Mouse (Mus musculus): ENCODE measurements around the gene Sptan1. TPM values are rescaled to one million over a fixed set of nuclear protein-coding genes. Genes with fewer than 3 reads are reported as not detected.
A peak's percentile ranks its signal among the peaks of the same experiment; 100 is the strongest.

Gene Sptan1
- polyA plus RNA-seq, 1 experiment from 2014 or later: 58.6 TPM

GRCm38 (mm10) chr2:29964354-29965249, 758 bp upstream of the Sptan1 start:
- no peak for TF ChIP-seq CTCF (IDR thresholded peaks at IDR 0.05; ENCODE audit: low read depth)
- WGBS: 13% methylated on average over 10 of the region's 10 CpGs
- Histone ChIP-seq H3K27me3 (replicated peaks; ENCODE audit: control insufficient read depth, insufficient read depth, low read length) (no peaks in the 10 kb centered on the region), H3K9me3 (ENCODE audit: control insufficient read depth) (no peaks in the 10 kb centered on the region), H3K27ac (ENCODE audit: low read depth, low read length) (peak overlapping the region; percentile 90), H3K4me2 (replicated peaks; ENCODE audit: low read depth) (peak overlapping the region; percentile 81), H3K36me3 (ENCODE audit: control insufficient read depth, insufficient read depth) (peaks cover 6% of the 10 kb centered on the region), H3K9ac (ENCODE audit: low read depth, low read length) (peak overlapping the region; percentile 91), H3K4me3 (ENCODE audit: low read depth, low read length) (peak overlapping the region; percentile 94), H3K4me1 (replicated peaks; ENCODE audit: control insufficient read depth, insufficient read depth, low read length) (peaks cover 20% of the 10 kb centered on the region)
- peak; percentile 31 for ATAC-seq

- Histone ChIP-seq H3K9me3 (ENCODE audit: control insufficient read depth) (no peaks in the 10 kb centered on the region), H3K27ac (ENCODE audit: low read depth, low read length) (peak overlapping the region; percentile 90), H3K9ac (ENCODE audit: low read depth, low read length) (peak overlapping the region; percentile 91), H3K4me2 (replicated peaks; ENCODE audit: low read depth) (peak overlapping the region; percentile 81), H3K36me3 (ENCODE audit: control insufficient read depth, insufficient read depth) (peaks cover 6% of the 10 kb centered on the region), H3K4me3 (ENCODE audit: low read depth, low read length) (peak overlapping the region; percentile 94), H3K4me1 (replicated peaks; ENCODE audit: control insufficient read depth, insufficient read depth, low read length) (peaks cover 20% of the 10 kb centered on the region), H3K27me3 (replicated peaks; ENCODE audit: control insufficient read depth, insufficient read depth, low read length) (no peaks in the 10 kb centered on the region)
- WGBS: 0% methylated on average over 40 of the region's 41 CpGs
- peak; percentile 4; the same call in 1 of the 2 replicates for ATAC-seq
- TF ChIP-seq CTCF (IDR thresholded peaks at IDR 0.05; ENCODE audit: low read depth): peak; percentile 26
Observed at GRCm38 (mm10) chr2:29965906-29966305, 546 bp downstream of the Sptan1 start.

GRCm38 (mm10) chr2:29966826-29967225, 1.5 kb downstream of the Sptan1 start:
- WGBS: 55% methylated on average over 2 of the region's 2 CpGs
- Histone ChIP-seq H3K27ac (ENCODE audit: low read depth, low read length) (no peak overlapping the region), H3K4me1 (replicated peaks; ENCODE audit: control insufficient read depth, insufficient read depth, low read length) (peaks cover 20% of the 10 kb centered on the region), H3K27me3 (replicated peaks; ENCODE audit: control insufficient read depth, insufficient read depth, low read length) (no peaks in the 10 kb centered on the region), H3K9me3 (ENCODE audit: control insufficient read depth) (no peaks in the 10 kb centered on the region), H3K4me2 (replicated peaks; ENCODE audit: low read depth) (peak overlapping the region; percentile 81), H3K36me3 (ENCODE audit: control insufficient read depth, insufficient read depth) (peaks cover 6% of the 10 kb centered on the region), H3K9ac (ENCODE audit: low read depth, low read length) (0 out of 2 replicates have a peak overlapping the region, but pooled peaks have one; percentile 8), H3K4me3 (ENCODE audit: low read depth, low read length) (peak overlapping the region; percentile 94)
- no peak for ATAC-seq
- no peak for TF ChIP-seq CTCF (IDR thresholded peaks at IDR 0.05; ENCODE audit: low read depth)

- peaks cover 20% of the 10 kb centered on the region for H3K4me1 ChIP-seq (replicated peaks; ENCODE audit: control insufficient read depth, insufficient read depth, low read length)
- H3K4me2 ChIP-seq (replicated peaks; ENCODE audit: low read depth): peak overlapping the region; percentile 81
- peaks cover 6% of the 10 kb centered on the region for H3K36me3 ChIP-seq (ENCODE audit: control insufficient read depth, insufficient read depth)
- H3K9me3 ChIP-seq (ENCODE audit: control insufficient read depth): no peaks in the 10 kb centered on the region
- no peak for TF ChIP-seq CTCF (IDR thresholded peaks at IDR 0.05; ENCODE audit: low read depth)
- WGBS: 64% methylated on average over 5 of the region's 5 CpGs
- no peaks in the 10 kb centered on the region for H3K27me3 ChIP-seq (replicated peaks; ENCODE audit: control insufficient read depth, insufficient read depth, low read length)
- no peak for ATAC-seq
- H3K27ac ChIP-seq (ENCODE audit: low read depth, low read length): no peak overlapping the region
- peak overlapping the region; percentile 22; the same call in 1 of the 2 replicates for H3K9ac ChIP-seq (ENCODE audit: low read depth, low read length)
- no peak overlapping the region for H3K4me3 ChIP-seq (ENCODE audit: low read depth, low read length)
Observed at GRCm38 (mm10) chr2:29967768-29968167, 2.4 kb downstream of the Sptan1 start.

- H3K36me3 ChIP-seq (ENCODE audit: control insufficient read depth, insufficient read depth): peaks cover 6% of the 10 kb centered on the region
- WGBS: 41% methylated on average over 5 of the region's 5 CpGs
- no peak overlapping the region for H3K9ac ChIP-seq (ENCODE audit: low read depth, low read length)
- H3K4me2 ChIP-seq (replicated peaks; ENCODE audit: low read depth): peak overlapping the region; percentile 30; the same call in 1 of the 2 replicates
- no peak overlapping the region for H3K27ac ChIP-seq (ENCODE audit: low read depth, low read length)
- H3K4me3 ChIP-seq (ENCODE audit: low read depth, low read length): no peak overlapping the region
- no peak for TF ChIP-seq CTCF (IDR thresholded peaks at IDR 0.05; ENCODE audit: low read depth)
- no peaks in the 10 kb centered on the region for H3K27me3 ChIP-seq (replicated peaks; ENCODE audit: control insufficient read depth, insufficient read depth, low read length)
- H3K4me1 ChIP-seq (replicated peaks; ENCODE audit: control insufficient read depth, insufficient read depth, low read length): peaks cover 20% of the 10 kb centered on the region
- no peak for ATAC-seq
- H3K9me3 ChIP-seq (ENCODE audit: control insufficient read depth): no peaks in the 10 kb centered on the region
Observed at GRCm38 (mm10) chr2:29968638-29969037, 3.3 kb downstream of the Sptan1 start.

GRCm38 (mm10) chr2:29971838-29972635, 6.7 kb downstream of the Sptan1 start:
- H3K4me2 ChIP-seq (replicated peaks; ENCODE audit: low read depth): 0 out of 2 replicates have a peak overlapping the region, but pooled peaks have one; percentile 3
- H3K9ac ChIP-seq (ENCODE audit: low read depth, low read length): no peak overlapping the region
- 57% methylated on average over 9 of the region's 9 CpGs for WGBS
- no peak overlapping the region for H3K4me3 ChIP-seq (ENCODE audit: low read depth, low read length)
- 0 out of 2 replicates have a peak, but pooled peaks have one; percentile 43 for ATAC-seq
- no peaks in the 10 kb centered on the region for H3K9me3 ChIP-seq (ENCODE audit: control insufficient read depth)
- no peak for TF ChIP-seq CTCF (IDR thresholded peaks at IDR 0.05; ENCODE audit: low read depth)
- H3K27ac ChIP-seq (ENCODE audit: low read depth, low read length): peak overlapping the region; percentile 54
- no peaks in the 10 kb centered on the region for H3K27me3 ChIP-seq (replicated peaks; ENCODE audit: control insufficient read depth, insufficient read depth, low read length)
- peaks cover 10% of the 10 kb centered on the region for H3K4me1 ChIP-seq (replicated peaks; ENCODE audit: control insufficient read depth, insufficient read depth, low read length)
- peaks cover 15% of the 10 kb centered on the region for H3K36me3 ChIP-seq (ENCODE audit: control insufficient read depth, insufficient read depth)
